Mouse (Mus musculus) neural tube, embryonic 12.5 days (tissue): ENCODE results near the gene Slc8a1. TPM values are rescaled to one million over a fixed set of nuclear protein-coding genes. Genes with fewer than 3 reads are reported as not detected.

ENCODE experiments used
- ATAC-seq: fragments of 200-750 bp; cut with Nextera tagmentation; 2 replicates; pipeline ENCODE4 v1.8.0; 2017; ENCODE audit warnings: low read depth, mild to moderate bottlenecking, moderate TSS enrichment, moderate library complexity; ENCODE audit not compliant: low FRiP score
- H3K27ac ChIP-seq: fragments of 300-500 bp; sonication (generic); 2 replicates; pipeline ENCODE4 v1.5.1; 2016
- H3K27me3 ChIP-seq: fragments of 300-500 bp; sonication (generic); replicated peaks from 2 replicates; pipeline ENCODE4 v1.6.1; 2016; ENCODE audit warnings: mild to moderate bottlenecking
- H3K36me3 ChIP-seq: fragments of 300-500 bp; sonication (generic); 2 replicates; pipeline ENCODE4 v1.6.1; 2016; ENCODE audit warnings: mild to moderate bottlenecking
- H3K4me1 ChIP-seq: fragments of 300-500 bp; sonication (generic); 2 replicates; pipeline ENCODE4 v1.6.1; 2016
- H3K4me2 ChIP-seq: fragments of 300-500 bp; sonication (generic); replicated peaks from 2 replicates; pipeline ENCODE4 v1.6.1; 2016; ENCODE audit warnings: mild to moderate bottlenecking
- H3K4me3 ChIP-seq: fragments of 300-500 bp; sonication (generic); 2 replicates; pipeline ENCODE4 v1.5.1; 2016
- H3K9ac ChIP-seq: fragments of 300-500 bp; sonication (generic); 2 replicates; pipeline ENCODE4 v1.6.1; 2016; ENCODE audit warnings: mild to moderate bottlenecking
- H3K9me3 ChIP-seq: fragments of 300-500 bp; sonication (generic); 2 replicates; pipeline ENCODE4 v1.6.1; 2016; ENCODE audit warnings: mild to moderate bottlenecking
- WGBS: fragments of 180-500 bp; shearing (Covaris S2); methylation state at CpG from one replicate; pipeline ENCODE4 v1.1.7; 2016; 5-methylcytosine and 5-hydroxymethylcytosine counted together
- polyA plus RNA-seq: library from polyadenylated mRNA; unstranded; fragments of >200 nt; fragmentation: Nextera tagmentation; extraction: Ambion mirVana; gene quantifications from 2 replicates; pipeline ENCODE4 v1.2.1, GENCODE M21; 2016

Gene Slc8a1
- polyA plus RNA-seq, 1 experiment from 2014 or later, result 8.6 TPM

DNA sequence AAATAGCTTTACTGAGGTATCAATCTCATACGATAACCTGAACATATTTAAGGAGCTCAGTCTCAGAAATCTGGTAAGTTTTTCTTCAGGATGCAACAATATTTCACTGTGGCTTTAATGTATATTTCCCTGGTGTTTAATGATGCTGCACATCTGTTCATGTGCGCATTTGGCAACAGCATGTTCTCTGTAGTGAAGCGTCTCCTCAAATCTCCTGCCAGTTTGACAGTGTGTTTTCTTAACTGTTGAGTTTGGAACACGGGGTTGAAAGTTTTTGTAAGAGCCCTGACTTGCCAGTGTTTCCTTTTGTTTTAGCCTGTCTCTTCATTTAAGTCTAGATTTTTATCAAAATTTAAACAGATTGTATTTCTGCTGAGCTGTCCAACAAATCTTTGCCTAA lies 190.2 kb downstream of the Slc8a1 start:
- Histone ChIP-seq H3K27me3 (no peaks in the 10 kb centered on the region), H3K36me3 (no peaks in the 10 kb centered on the region), H3K9me3 (no peaks in the 10 kb centered on the region), H3K4me1 (no peaks in the 10 kb centered on the region), H3K4me3 (no peak overlapping the region), H3K27ac (no peak overlapping the region), H3K4me2 (no peak overlapping the region), H3K9ac (no peak overlapping the region)
- WGBS, result 78% methylated on average over 4 of the region's 4 CpGs
- no peak for ATAC-seq

DNA sequence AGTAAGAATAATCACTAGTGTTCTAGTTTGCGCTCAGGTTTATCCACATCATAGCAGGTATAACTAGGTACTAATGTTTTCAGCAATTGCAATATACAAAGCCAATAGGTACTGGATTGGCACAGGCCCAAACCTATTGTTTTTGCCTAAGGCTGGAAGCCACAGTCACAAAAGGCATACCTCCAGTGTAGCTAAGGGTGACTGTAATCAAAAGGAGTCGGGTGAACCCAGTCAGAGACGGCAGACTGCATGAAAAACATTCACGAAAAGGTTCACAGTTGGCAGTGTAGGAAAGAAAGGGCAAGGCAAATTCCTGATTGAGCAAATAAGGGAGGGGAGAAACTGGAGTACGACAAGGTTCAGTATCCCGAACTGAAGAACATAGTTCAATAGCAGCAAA lies 191.7 kb downstream of the Slc8a1 start:
- 77% methylated on average over 6 of the region's 6 CpGs for WGBS
- no peak overlapping the region for H3K4me3 ChIP-seq
- H3K27me3 ChIP-seq, result no peaks in the 10 kb centered on the region
- no peaks in the 10 kb centered on the region for H3K36me3 ChIP-seq
- H3K9me3 ChIP-seq, result no peaks in the 10 kb centered on the region
- no peak for ATAC-seq
- no peak overlapping the region for H3K4me2 ChIP-seq
- no peak overlapping the region for H3K9ac ChIP-seq
- no peaks in the 10 kb centered on the region for H3K4me1 ChIP-seq
- no peak overlapping the region for H3K27ac ChIP-seq

DNA sequence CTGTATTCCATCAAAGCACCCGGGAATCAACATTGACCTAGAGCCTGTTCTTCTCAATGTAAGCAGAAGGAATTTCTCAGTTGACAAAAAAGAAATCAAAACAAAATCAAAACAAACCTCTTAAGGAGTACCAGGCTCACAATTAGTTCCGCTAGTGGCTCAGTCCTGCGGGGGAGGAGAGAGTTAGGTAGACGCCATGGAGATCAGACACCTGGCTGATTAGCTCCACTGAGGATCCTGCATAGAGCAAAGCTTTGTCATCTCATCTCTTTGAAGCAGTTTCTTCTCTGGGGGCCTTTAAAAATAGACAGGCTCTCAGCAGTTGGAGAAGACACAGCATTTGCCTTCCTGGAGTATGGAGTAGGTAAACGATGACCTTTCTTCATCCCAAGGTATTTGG lies 192.2 kb downstream of the Slc8a1 start:
- no peak for ATAC-seq
- 82% methylated on average over 5 of the region's 5 CpGs for WGBS

DNA sequence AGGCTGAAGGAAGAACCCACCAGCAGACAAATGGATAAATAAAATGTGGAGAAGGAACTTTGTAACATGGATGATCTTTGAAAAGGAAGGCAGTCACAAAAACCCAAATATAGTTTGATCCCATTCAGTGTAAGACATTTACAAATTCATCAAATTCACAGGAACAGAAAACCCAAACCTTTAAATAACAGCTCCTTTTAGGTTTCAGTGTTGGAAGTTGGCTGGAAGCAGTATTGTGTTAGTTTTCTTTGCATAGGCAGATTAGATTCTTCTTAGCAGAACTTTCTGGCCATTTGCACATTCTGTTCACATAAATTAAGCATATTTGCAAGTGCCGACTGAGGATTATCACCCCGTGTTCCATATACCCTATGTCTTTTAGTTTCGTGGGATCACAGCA lies 193.3 kb downstream of the Slc8a1 start:
- WGBS, result 89% methylated on average over 3 of the region's 3 CpGs
- Histone ChIP-seq H3K36me3 (no peaks in the 10 kb centered on the region), H3K27me3 (no peaks in the 10 kb centered on the region)

More for the DNA sequence above, 192.2 kb downstream of the Slc8a1 start:
- H3K9me3 ChIP-seq, result no peaks in the 10 kb centered on the region
- no peaks in the 10 kb centered on the region for H3K27me3 ChIP-seq
- no peaks in the 10 kb centered on the region for H3K36me3 ChIP-seq
- H3K4me2 ChIP-seq, result no peak overlapping the region
- no peak overlapping the region for H3K4me3 ChIP-seq
- H3K9ac ChIP-seq, result no peak overlapping the region
- no peaks in the 10 kb centered on the region for H3K4me1 ChIP-seq
- H3K27ac ChIP-seq, result no peak overlapping the region

DNA sequence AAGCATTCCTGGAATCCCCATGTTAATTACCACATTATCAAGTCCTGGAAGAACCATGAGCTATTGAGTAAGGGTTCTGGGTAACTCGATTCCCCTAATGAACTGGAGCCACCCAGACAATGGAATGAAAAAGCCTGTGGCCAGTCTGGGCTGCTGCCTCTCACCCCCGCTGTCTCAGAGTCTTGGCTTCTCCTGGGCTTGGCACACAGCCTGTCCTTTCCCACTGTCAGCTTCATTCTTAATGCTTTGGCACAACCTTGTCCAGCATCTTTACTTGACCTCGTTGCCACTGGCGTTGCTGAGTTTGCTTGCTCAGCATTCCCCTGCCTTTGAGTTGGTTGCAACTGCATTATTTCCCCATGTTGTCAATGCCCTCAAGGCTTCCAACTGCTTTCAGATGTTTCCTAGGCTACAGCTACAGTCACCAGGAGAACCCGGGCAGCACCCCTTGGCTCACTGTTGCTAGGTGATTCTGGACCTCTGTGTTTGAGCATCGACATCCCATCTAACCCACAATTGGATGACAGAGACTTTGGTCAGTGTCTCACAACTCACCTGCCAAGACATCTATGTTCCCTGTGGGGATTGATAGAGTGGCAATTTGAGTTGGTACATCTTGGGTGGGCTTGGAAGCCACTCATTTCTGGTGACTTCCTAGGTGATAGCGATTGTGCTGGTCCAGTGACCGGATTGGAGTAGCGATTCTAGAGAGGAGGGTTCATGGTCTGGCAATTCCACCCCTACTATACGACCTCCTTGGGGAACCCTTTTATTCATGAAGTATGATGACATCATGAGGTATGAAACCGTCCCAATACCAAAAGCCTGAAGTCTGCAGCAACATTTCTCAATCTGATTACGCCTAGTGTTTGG lies 195.6 kb downstream of the Slc8a1 start:
- Histone ChIP-seq H3K36me3 (no peaks in the 10 kb centered on the region), H3K27me3 (no peaks in the 10 kb centered on the region), H3K4me2 (no peak overlapping the region), H3K9ac (no peak overlapping the region), H3K27ac (no peak overlapping the region), H3K4me1 (no peaks in the 10 kb centered on the region), H3K4me3 (no peak overlapping the region), H3K9me3 (no peaks in the 10 kb centered on the region)
- WGBS, result 80% methylated on average over 12 of the region's 12 CpGs
- no peak for ATAC-seq

More for the DNA sequence above, 193.3 kb downstream of the Slc8a1 start:
- no peak for ATAC-seq
- no peaks in the 10 kb centered on the region for H3K9me3 ChIP-seq
- H3K4me2 ChIP-seq, result no peak overlapping the region
- no peak overlapping the region for H3K4me3 ChIP-seq
- no peak overlapping the region for H3K9ac ChIP-seq
- H3K4me1 ChIP-seq, result no peaks in the 10 kb centered on the region
- H3K27ac ChIP-seq, result no peak overlapping the region

DNA sequence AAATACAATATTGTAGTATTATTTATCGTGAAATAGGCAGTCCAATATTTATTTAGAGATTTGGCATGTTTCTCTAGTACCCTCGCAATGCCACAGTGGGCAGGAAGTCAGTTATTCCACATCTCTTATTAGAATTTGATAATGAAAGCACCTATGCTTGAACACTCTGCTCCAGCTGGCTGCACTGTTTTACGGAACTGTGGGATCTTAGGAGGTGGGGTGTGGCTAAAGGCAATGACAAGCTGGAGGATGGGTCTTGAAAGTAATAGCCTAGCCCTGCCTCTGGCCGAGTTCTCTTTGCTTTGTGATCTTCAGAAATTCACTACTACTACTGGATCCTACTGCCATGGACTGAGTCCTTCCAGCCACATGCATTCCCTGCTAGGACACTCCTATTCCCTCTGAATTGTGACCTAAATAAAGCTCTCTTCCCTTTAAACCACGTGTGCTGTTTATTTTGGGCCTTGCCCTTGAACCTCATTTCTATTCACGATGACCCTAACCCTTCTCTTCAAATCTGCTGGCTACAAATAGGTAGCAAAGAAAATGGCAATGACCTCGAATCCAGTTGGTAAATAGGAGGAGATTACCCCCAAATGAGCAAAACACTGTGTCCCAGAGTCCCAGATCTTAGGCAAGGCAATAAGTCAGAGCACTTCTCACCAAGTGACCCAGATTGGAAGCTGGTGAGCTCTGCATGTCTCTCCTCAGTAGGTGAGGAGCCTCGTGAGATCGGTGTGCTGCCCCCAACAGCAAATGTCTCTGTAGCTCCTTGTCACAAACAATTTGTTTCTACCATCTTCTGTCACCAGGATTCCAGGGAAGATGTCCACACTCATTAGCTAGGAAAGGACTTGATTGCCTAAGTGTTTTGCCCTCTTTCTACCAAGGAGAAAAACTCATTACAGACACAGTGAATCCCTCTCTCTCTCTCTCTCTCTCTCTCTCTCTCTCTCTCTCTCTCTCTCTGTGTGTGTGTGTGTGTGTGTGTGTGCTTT lies 199.7 kb downstream of the Slc8a1 start:
- no peaks in the 10 kb centered on the region for H3K27me3 ChIP-seq
- H3K4me3 ChIP-seq, result no peak overlapping the region
- WGBS, result 71% methylated on average over 9 of the region's 9 CpGs
- H3K9me3 ChIP-seq, result no peaks in the 10 kb centered on the region
- no peaks in the 10 kb centered on the region for H3K4me1 ChIP-seq
- no peak overlapping the region for H3K27ac ChIP-seq
- no peak overlapping the region for H3K4me2 ChIP-seq
- H3K9ac ChIP-seq, result no peak overlapping the region
- no peaks in the 10 kb centered on the region for H3K36me3 ChIP-seq
- ATAC-seq, result no peak

DNA sequence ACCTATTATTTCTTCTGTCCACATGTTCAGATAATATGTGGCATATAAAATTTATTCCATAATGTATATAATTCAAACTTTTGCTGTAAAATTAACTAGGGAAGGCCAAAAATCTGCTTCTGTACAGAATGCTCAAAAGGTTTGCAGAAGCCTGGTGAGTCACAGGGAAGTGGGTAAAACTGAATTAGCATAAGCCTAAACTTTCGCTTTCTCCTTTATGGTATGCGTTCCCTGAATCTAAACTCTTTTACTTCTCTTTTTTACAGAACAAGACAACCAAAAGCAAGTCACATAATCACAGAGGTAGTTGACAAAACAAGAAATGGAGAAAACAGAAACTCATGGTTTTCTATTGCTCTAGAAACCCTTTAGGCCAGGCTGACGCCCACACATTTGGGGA lies 202.1 kb downstream of the Slc8a1 start:
- ATAC-seq, result no peak
- WGBS, result 94% methylated on average over 3 of the region's 3 CpGs
- no peak overlapping the region for H3K4me2 ChIP-seq

DNA sequence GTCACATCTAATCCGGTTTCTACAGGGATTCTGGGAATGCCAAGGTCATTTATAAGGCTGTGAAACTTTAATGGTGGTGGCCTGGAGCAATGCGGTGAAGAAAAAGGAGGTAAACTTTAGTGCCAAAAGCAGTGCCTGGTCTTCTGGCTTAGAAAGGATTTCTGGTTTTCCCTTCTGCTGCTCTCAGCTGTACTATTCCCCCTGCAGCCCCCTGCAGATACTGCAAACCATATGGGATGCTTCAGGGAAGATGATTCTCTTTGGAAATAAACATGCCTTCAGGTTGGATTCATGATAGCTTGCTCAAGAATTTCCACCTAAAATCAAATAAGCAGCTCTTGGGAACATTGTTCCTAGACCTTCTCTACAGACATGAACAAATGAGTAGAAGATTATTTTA lies 208.3 kb downstream of the Slc8a1 start:
- H3K4me1 ChIP-seq, result no peaks in the 10 kb centered on the region
- H3K36me3 ChIP-seq, result no peaks in the 10 kb centered on the region
- WGBS, result 78% methylated on average over 2 of the region's 2 CpGs
- H3K27me3 ChIP-seq, result no peaks in the 10 kb centered on the region
- no peak for ATAC-seq
- no peaks in the 10 kb centered on the region for H3K9me3 ChIP-seq
- H3K9ac ChIP-seq, result no peak overlapping the region
- no peak overlapping the region for H3K27ac ChIP-seq
- H3K4me3 ChIP-seq, result no peak overlapping the region
- no peak overlapping the region for H3K4me2 ChIP-seq

More for the DNA sequence above, 202.1 kb downstream of the Slc8a1 start:
- Histone ChIP-seq H3K9ac (no peak overlapping the region), H3K27ac (no peak overlapping the region), H3K27me3 (no peaks in the 10 kb centered on the region), H3K4me3 (no peak overlapping the region), H3K36me3 (no peaks in the 10 kb centered on the region), H3K9me3 (no peaks in the 10 kb centered on the region), H3K4me1 (no peaks in the 10 kb centered on the region)

DNA sequence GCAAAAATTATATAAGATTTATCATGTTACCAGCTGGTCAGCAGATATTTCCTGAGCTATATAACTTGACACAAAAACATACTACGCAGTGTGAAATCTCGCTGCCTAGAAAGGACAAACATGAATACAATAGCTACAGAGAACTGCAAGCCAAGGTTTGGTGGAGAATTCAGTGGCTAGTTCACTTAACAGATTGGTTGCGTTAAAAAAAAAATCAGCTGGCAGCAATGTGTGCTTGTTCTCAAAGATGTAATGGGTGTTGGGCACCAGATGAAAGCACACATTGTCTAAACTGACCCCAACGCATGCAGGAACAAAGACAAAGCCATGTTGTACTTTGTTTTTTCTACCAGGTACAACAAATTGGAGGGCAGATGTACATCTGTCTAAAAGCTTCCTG lies 209.2 kb downstream of the Slc8a1 start:
- ATAC-seq, result no peak
- Histone ChIP-seq H3K4me2 (no peak overlapping the region), H3K27ac (no peak overlapping the region), H3K9ac (no peak overlapping the region), H3K36me3 (no peaks in the 10 kb centered on the region), H3K27me3 (no peaks in the 10 kb centered on the region), H3K4me3 (no peak overlapping the region), H3K4me1 (no peaks in the 10 kb centered on the region), H3K9me3 (no peaks in the 10 kb centered on the region)
- 76% methylated on average over 4 of the region's 4 CpGs for WGBS

DNA sequence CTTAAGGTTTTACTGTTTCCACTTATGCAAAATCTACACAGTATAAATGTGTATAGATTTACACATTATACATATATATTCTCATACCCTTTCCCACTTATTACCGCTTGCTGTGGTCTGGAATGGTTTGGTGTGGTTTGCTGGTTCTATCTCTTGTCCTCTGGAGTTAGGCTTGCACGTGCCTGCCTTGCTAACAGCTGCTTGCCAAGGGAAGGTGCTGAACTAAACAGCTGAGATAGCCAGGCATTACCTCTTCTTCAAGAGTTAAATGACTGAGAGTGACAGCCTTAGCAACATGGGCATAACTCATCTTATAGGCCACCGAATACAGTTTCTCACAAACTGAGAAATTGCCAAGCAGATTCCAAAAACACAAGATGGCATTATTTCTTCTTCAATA lies 211.7 kb downstream of the Slc8a1 start:
- H3K4me1 ChIP-seq, result no peaks in the 10 kb centered on the region
- no peaks in the 10 kb centered on the region for H3K36me3 ChIP-seq
- no peaks in the 10 kb centered on the region for H3K9me3 ChIP-seq
- 85% methylated on average over 3 of the region's 3 CpGs for WGBS
- H3K4me2 ChIP-seq, result no peak overlapping the region
- no peaks in the 10 kb centered on the region for H3K27me3 ChIP-seq
- no peak for ATAC-seq
- no peak overlapping the region for H3K9ac ChIP-seq
- no peak overlapping the region for H3K27ac ChIP-seq
- no peak overlapping the region for H3K4me3 ChIP-seq

DNA sequence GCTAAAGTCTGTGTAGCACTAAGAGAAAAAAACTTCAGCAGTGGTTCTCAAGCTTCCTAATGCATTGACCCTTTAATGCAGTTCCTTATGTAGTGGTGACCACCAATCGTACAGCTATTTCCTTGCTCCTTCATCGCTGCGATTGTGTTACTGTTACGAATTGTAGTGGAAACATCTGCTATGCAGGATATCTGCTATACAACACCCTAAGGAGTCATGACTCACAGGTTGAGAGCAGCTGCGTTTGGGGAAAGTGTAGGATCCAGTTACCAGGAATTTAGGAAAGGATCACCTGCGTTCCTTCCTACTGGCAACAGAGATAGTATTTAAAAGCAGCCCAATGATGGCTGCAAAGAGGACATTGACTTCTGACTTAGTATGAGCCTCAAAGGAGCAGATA lies 213.4 kb downstream of the Slc8a1 start:
- no peak for ATAC-seq
- WGBS, result 72% methylated on average over 6 of the region's 6 CpGs
- H3K4me1 ChIP-seq, result no peaks in the 10 kb centered on the region

DNA sequence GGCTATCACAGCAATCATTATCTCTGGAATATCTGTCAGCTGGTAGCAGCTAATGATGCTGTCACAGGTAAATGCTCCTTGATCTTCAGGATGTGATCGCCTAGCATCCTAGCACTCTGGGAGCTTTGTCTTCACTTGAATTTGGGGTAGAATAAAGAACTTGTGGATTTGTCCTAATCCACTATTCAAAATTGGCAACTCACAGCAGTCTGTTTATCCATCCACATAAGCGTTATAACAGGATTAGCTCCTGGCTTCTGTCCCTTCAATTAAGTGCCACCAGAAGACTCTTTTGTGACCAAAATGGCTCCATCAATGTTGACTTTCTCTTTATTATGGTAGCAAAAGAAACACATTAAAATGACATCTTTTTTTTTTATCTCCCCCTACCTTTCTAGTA lies 214.2 kb downstream of the Slc8a1 start:
- H3K36me3 ChIP-seq, result no peaks in the 10 kb centered on the region
- H3K4me1 ChIP-seq, result no peaks in the 10 kb centered on the region
- H3K9me3 ChIP-seq, result no peaks in the 10 kb centered on the region
- H3K4me3 ChIP-seq, result no peak overlapping the region
- no peaks in the 10 kb centered on the region for H3K27me3 ChIP-seq
- no peak overlapping the region for H3K9ac ChIP-seq
- H3K27ac ChIP-seq, result no peak overlapping the region
- no peak overlapping the region for H3K4me2 ChIP-seq
- WGBS, result 87% methylated on average over 2 of the region's 2 CpGs
- no peak for ATAC-seq

More for the DNA sequence above, 213.4 kb downstream of the Slc8a1 start:
- no peaks in the 10 kb centered on the region for H3K27me3 ChIP-seq
- H3K9me3 ChIP-seq, result no peaks in the 10 kb centered on the region
- H3K36me3 ChIP-seq, result no peaks in the 10 kb centered on the region
- no peak overlapping the region for H3K4me3 ChIP-seq
- H3K27ac ChIP-seq, result no peak overlapping the region
- H3K9ac ChIP-seq, result no peak overlapping the region
- no peak overlapping the region for H3K4me2 ChIP-seq
